Mouse (Mus musculus): Measurements from ENCODE around the gene Babam2. TPM values are rescaled to one million over a fixed set of nuclear protein-coding genes. Genes with fewer than 3 reads are reported as not detected.

Babam2 gene
- 47.3 and 54.7 TPM in 2 replicates for polyA plus RNA-seq (2015; fragmentation: Nextera tagmentation; extraction: Ambion mirVana)

GRCm38 (mm10) chr5:31697644-31698296 lies at the start of gene Babam2:
Gene Babam2, plus strand, starts transcription at chr5:31697684.
- ATAC-seq: peak; percentile 96
- Histone ChIP-seq H3K9ac (ENCODE audit: low read depth, low read length) (peak within 1 kb of the TSS; percentile 95), H3K9me3 (replicated peaks; ENCODE audit: control insufficient read depth, low read length, poor library complexity, severe bottlenecking) (no peaks in the 10 kb centered on the region), H3K4me2 (ENCODE audit: low read length) (peak within 1 kb of the TSS; percentile 74), H3K4me1 (ENCODE audit: control insufficient read depth, insufficient read depth, low read length) (peaks cover 8% of the 10 kb centered on the region), H3K27me3 (ENCODE audit: control insufficient read depth, insufficient read depth, low read depth, low read length) (no peaks in the 10 kb centered on the region), H3K4me3 (ENCODE audit: low read depth, low read length) (peak within 1 kb of the TSS; percentile 82), H3K36me3 (ENCODE audit: control insufficient read depth, insufficient read depth, low read length) (no peaks in the 10 kb centered on the region), H3K27ac (ENCODE audit: low read length) (peak within 1 kb of the TSS; percentile 92)
- WGBS: 0% methylated on average over 71 of the region's 71 CpGs

DNA sequence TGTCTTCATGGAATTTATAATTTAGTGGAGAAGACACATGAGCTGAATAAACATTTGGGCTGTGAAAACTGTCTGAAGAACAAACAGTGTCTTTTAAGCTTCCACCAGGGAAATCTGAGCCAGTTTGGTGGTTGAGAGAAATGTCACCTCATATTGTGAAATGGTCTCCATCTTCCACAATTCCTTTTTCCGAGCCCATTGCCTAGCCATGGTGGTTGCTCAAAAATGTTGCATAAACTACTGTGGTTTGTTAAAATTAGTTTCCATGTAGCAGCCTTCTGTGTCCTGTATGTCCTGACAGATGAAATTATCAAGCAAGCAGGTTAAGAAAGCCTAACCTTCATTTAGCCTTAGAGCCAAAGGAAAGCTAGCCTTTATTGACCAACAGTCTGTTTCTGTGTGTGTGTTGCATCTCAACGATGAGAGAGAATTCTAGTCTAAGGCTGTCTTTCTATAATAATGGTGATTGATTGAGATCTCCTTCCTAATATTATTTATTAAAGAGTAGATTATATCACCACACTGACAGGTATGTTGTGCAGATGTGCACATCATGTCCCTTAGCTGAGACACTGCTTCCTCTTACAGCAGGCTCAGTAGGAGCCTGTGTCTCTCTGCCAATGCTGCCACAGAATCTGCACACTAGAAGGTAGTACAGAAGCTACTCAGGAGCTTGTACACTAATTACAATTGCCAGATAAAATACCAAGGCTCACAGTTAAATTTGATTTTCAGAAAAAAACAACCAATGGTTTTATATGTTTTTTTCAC lies 46.8 kb upstream of the Babam2 start:
- 93% methylated on average over 2 of the region's 2 CpGs for WGBS
- Histone ChIP-seq H3K9ac (ENCODE audit: low read depth, low read length) (no peak overlapping the region), H3K9me3 (replicated peaks; ENCODE audit: control insufficient read depth, low read length, poor library complexity, severe bottlenecking) (no peaks in the 10 kb centered on the region; the same call in 1 of the 2 replicates), H3K36me3 (ENCODE audit: control insufficient read depth, insufficient read depth, low read length) (no peaks in the 10 kb centered on the region), H3K27me3 (ENCODE audit: control insufficient read depth, insufficient read depth, low read depth, low read length) (no peaks in the 10 kb centered on the region), H3K4me3 (ENCODE audit: low read depth, low read length) (no peak overlapping the region), H3K4me2 (ENCODE audit: low read length) (no peak overlapping the region), H3K4me1 (ENCODE audit: control insufficient read depth, insufficient read depth, low read length) (no peaks in the 10 kb centered on the region), H3K27ac (ENCODE audit: low read length) (no peak overlapping the region)
- no peak for ATAC-seq

- Histone ChIP-seq H3K4me3 (ENCODE audit: low read depth, low read length) (no peak overlapping the region), H3K4me1 (ENCODE audit: control insufficient read depth, insufficient read depth, low read length) (no peaks in the 10 kb centered on the region), H3K36me3 (ENCODE audit: control insufficient read depth, insufficient read depth, low read length) (no peaks in the 10 kb centered on the region), H3K27me3 (ENCODE audit: control insufficient read depth, insufficient read depth, low read depth, low read length) (no peaks in the 10 kb centered on the region), H3K4me2 (ENCODE audit: low read length) (no peak overlapping the region), H3K9ac (ENCODE audit: low read depth, low read length) (no peak overlapping the region), H3K9me3 (replicated peaks; ENCODE audit: control insufficient read depth, low read length, poor library complexity, severe bottlenecking) (no peaks in the 10 kb centered on the region; the same call in 1 of the 2 replicates), H3K27ac (ENCODE audit: low read length) (no peak overlapping the region)
- WGBS: 84% methylated on average over 1 of the region's 1 CpGs
- no peak for ATAC-seq
Measured at GRCm38 (mm10) chr5:31655688-31656190, 41.7 kb upstream of the Babam2 start.

DNA sequence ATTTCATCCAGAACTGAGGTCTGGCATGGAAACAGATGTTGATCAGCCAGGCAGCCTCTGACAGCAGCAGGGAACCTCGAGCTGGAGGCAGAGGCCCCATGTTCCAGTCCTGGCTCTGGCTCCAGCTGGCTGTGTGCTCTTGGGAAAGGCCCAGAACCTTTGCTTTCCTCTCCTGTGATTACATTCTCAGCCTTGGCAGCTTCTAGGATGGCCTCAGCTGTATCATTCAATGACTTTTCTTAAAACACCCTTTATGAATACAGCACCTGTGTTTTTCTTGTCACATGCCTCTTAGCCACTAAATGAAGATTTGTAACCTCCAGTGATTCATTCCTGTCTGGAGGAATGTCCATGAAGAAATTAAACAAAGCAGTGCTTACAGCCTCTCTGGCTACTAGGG lies 31.3 kb upstream of the Babam2 start:
- no peak overlapping the region for H3K9ac ChIP-seq (ENCODE audit: low read depth, low read length)
- no peak overlapping the region for H3K27ac ChIP-seq (ENCODE audit: low read length)
- no peak for ATAC-seq
- WGBS: 35% methylated on average over 1 of the region's 1 CpGs
- no peaks in the 10 kb centered on the region for H3K4me1 ChIP-seq (ENCODE audit: control insufficient read depth, insufficient read depth, low read length)
- no peaks in the 10 kb centered on the region for H3K27me3 ChIP-seq (ENCODE audit: control insufficient read depth, insufficient read depth, low read depth, low read length)
- H3K4me3 ChIP-seq (ENCODE audit: low read depth, low read length): no peak overlapping the region
- no peak overlapping the region for H3K4me2 ChIP-seq (ENCODE audit: low read length)
- no peaks in the 10 kb centered on the region for H3K36me3 ChIP-seq (ENCODE audit: control insufficient read depth, insufficient read depth, low read length)
- H3K9me3 ChIP-seq (replicated peaks; ENCODE audit: control insufficient read depth, low read length, poor library complexity, severe bottlenecking): no peaks in the 10 kb centered on the region

GRCm38 (mm10) chr5:31668325-31668968 lies 29.0 kb upstream of the Babam2 start:
- no peak overlapping the region for H3K27ac ChIP-seq (ENCODE audit: low read length)

GRCm38 (mm10) chr5:31669984-31670383 lies 27.5 kb upstream of the Babam2 start:
- WGBS: 70% methylated on average over 5 of the region's 5 CpGs

More at GRCm38 (mm10) chr5:31668325-31668968, 29.0 kb upstream of the Babam2 start:
- H3K9me3 ChIP-seq (replicated peaks; ENCODE audit: control insufficient read depth, low read length, poor library complexity, severe bottlenecking): no peaks in the 10 kb centered on the region
- H3K4me1 ChIP-seq (ENCODE audit: control insufficient read depth, insufficient read depth, low read length): no peaks in the 10 kb centered on the region
- H3K4me2 ChIP-seq (ENCODE audit: low read length): no peak overlapping the region
- ATAC-seq: no peak
- no peak overlapping the region for H3K9ac ChIP-seq (ENCODE audit: low read depth, low read length)
- H3K36me3 ChIP-seq (ENCODE audit: control insufficient read depth, insufficient read depth, low read length): no peaks in the 10 kb centered on the region
- WGBS: 65% methylated on average over 13 of the region's 13 CpGs
- H3K27me3 ChIP-seq (ENCODE audit: control insufficient read depth, insufficient read depth, low read depth, low read length): no peaks in the 10 kb centered on the region
- H3K4me3 ChIP-seq (ENCODE audit: low read depth, low read length): no peak overlapping the region

GRCm38 (mm10) chr5:31671137-31671536 lies 26.3 kb upstream of the Babam2 start:
- no peaks in the 10 kb centered on the region for H3K27me3 ChIP-seq (ENCODE audit: control insufficient read depth, insufficient read depth, low read depth, low read length)
- H3K4me2 ChIP-seq (ENCODE audit: low read length): no peak overlapping the region
- ATAC-seq: no peak
- H3K4me3 ChIP-seq (ENCODE audit: low read depth, low read length): no peak overlapping the region
- no peaks in the 10 kb centered on the region for H3K9me3 ChIP-seq (replicated peaks; ENCODE audit: control insufficient read depth, low read length, poor library complexity, severe bottlenecking)
- H3K36me3 ChIP-seq (ENCODE audit: control insufficient read depth, insufficient read depth, low read length): no peaks in the 10 kb centered on the region
- H3K9ac ChIP-seq (ENCODE audit: low read depth, low read length): no peak overlapping the region
- no peak overlapping the region for H3K27ac ChIP-seq (ENCODE audit: low read length)
- WGBS: 60% methylated on average over 2 of the region's 2 CpGs
- no peaks in the 10 kb centered on the region for H3K4me1 ChIP-seq (ENCODE audit: control insufficient read depth, insufficient read depth, low read length)

More at GRCm38 (mm10) chr5:31669984-31670383, 27.5 kb upstream of the Babam2 start:
- Histone ChIP-seq H3K9me3 (replicated peaks; ENCODE audit: control insufficient read depth, low read length, poor library complexity, severe bottlenecking) (no peaks in the 10 kb centered on the region), H3K27me3 (ENCODE audit: control insufficient read depth, insufficient read depth, low read depth, low read length) (no peaks in the 10 kb centered on the region), H3K27ac (ENCODE audit: low read length) (no peak overlapping the region), H3K4me2 (ENCODE audit: low read length) (no peak overlapping the region), H3K9ac (ENCODE audit: low read depth, low read length) (no peak overlapping the region), H3K4me1 (ENCODE audit: control insufficient read depth, insufficient read depth, low read length) (no peaks in the 10 kb centered on the region), H3K4me3 (ENCODE audit: low read depth, low read length) (no peak overlapping the region), H3K36me3 (ENCODE audit: control insufficient read depth, insufficient read depth, low read length) (no peaks in the 10 kb centered on the region)
- no peak for ATAC-seq

- no peak for ATAC-seq
- H3K4me1 ChIP-seq (ENCODE audit: control insufficient read depth, insufficient read depth, low read length): no peaks in the 10 kb centered on the region
- H3K4me2 ChIP-seq (ENCODE audit: low read length): no peak overlapping the region
- no peaks in the 10 kb centered on the region for H3K9me3 ChIP-seq (replicated peaks; ENCODE audit: control insufficient read depth, low read length, poor library complexity, severe bottlenecking)
- H3K36me3 ChIP-seq (ENCODE audit: control insufficient read depth, insufficient read depth, low read length): no peaks in the 10 kb centered on the region
- H3K27me3 ChIP-seq (ENCODE audit: control insufficient read depth, insufficient read depth, low read depth, low read length): no peaks in the 10 kb centered on the region
- H3K9ac ChIP-seq (ENCODE audit: low read depth, low read length): no peak overlapping the region
- 76% methylated on average over 2 of the region's 2 CpGs for WGBS
- no peak overlapping the region for H3K4me3 ChIP-seq (ENCODE audit: low read depth, low read length)
- no peak overlapping the region for H3K27ac ChIP-seq (ENCODE audit: low read length)
Measured at GRCm38 (mm10) chr5:31673431-31673830, 24.1 kb upstream of the Babam2 start.
